Mouse (Mus musculus): ENCODE results near the gene Gdf9.
A peak's percentile ranks its signal among the peaks of the same experiment; 100 is the strongest.
"Not testable (repeated sequence)": the region's sequence is repeated elsewhere in the genome, so short reads cannot be mapped to it uniquely, and the experiment has no call there.

Gene Gdf9

DNA sequence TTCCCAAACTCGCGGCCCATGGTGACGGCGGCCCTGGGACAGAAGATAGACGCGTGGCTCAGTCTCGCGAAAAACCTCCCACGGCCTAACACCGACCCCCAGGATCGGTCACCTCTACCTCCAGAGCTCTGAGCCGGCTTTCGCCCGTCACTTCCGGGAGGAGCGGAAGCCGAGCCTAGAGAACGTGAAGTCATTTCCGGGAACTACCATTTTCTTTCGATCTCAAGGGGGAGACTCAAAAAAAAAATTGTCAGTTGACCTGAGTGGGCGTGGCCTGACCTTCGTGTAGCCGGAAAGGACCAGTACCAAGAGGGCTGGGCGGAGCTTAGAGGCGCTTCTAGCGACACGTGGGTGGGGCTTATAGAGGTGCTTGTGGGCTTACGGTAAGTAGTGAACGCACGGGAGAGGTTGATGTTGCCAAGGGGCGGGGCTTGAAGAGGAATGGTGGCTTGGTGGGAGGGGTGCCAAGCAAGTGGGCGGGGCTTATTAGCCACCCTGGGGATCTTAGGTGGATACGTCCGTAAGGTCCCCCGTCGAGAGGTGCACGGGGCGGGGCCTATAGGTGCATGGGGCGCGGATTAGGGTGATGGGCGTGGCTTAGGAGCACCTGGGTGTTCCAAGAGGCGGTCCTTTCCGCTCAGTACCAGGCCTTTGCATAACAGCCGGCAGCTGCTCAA lies at the start of gene Gdf9, which contains the start of gene Uqcrq:
Gene Gdf9 (plus strand): TSS at position 354 of the 677 bp plus-strand sequence.
Gene Uqcrq (minus strand): TSS at position 162 of the 677 bp plus-strand sequence.
- peak; percentile 99 for DNase-seq (ENCODE audit: low read depth, low spot score)

- DNase-seq (ENCODE audit: low read depth, low spot score) = no peak
Measured at GRCm38 (mm10) chr11:53383758-53384428, 46.9 kb upstream of the Gdf9 start.

- DNase-seq (ENCODE audit: low read depth, low spot score) = no peak
Measured at GRCm38 (mm10) chr11:53393856-53394255, 37.0 kb upstream of the Gdf9 start.

- no peak for DNase-seq (ENCODE audit: low read depth, low spot score)
Measured at GRCm38 (mm10) chr11:53403638-53404037, 27.2 kb upstream of the Gdf9 start.

DNA sequence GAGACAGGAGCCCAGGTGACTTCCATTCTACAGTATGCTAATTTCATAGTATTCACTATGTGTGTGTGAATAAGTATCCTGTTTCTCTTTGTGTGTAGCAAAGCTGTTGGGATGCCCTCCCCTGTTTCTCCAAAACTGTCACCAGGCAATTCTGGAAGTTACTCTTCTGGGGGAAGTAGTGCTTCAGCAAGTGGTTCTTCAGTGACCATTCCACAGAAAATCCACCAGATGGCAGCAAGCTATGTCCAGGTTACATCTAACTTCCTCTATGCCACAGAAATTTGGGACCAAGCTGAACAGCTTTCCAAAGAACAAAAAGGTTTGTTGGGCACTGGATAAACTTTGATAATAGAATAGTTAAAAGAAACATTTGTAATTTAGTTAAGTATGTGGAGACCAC lies 19.1 kb upstream of the Gdf9 start:
- peak; percentile 28 for DNase-seq (ENCODE audit: low read depth, low spot score)

DNA sequence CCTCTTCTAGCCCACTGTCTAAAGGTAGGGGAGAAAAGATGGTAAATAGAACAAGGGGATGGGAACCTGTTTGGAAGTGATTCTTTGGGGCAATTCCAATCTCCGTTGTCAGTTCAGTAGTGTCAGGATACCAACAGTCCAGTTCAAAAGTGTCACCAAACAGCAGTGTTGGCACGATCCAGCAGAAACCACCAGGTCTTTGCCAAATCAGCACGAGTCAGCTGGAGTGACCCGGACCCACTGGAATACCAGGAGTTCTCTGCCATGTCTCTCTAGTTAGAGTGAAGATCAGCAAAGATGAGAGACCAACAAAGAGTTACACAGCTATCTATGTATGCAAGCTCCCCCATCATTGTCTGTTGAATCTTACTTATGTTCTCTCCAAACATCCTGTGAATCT lies 17.0 kb upstream of the Gdf9 start:
- DNase-seq (ENCODE audit: low read depth, low spot score) = no peak

DNA sequence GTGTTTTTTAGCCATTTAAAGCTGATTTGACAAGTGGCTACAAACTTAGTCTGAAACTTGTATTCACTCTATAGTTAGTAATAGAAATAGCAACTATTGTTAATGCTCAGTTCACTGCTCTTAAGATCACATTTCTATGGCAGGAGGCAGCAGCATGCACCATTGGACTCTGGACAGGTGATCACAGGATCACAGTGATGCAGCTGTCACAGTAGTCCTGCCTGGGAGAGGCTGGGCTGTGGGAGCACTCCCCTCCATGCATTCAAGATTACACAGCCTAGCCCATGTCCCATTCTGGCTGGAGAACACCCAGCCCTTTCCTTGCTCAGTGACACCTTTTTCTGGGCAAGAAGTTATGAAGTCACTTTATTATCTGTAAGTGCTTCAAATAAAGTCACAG lies 12.8 kb upstream of the Gdf9 start:
- no peak for DNase-seq (ENCODE audit: low read depth, low spot score)

DNA sequence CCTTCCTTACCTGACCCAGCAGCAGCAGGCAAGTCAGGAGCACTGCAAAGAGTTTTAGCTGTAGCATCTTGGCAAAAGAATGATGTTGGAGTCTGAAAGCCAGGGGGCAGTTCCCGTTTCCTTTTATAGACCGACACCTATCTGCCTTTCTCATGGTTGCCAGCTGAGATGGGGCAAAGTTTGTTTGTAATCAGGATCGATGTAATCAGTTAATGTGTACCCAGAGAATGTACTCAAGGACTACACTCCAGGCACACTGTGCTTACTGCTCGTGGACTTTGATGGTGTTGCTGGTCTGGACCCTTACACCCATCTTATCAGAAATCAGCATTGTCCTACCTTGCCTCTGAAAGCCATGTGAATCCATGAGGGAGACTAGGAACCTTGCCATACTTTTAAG lies 7.8 kb upstream of the Gdf9 start, which contains the start of gene Leap2:
Gene Leap2 (minus strand): TSS at position 135 of the 400 bp plus-strand sequence.
- DNase-seq (ENCODE audit: low read depth, low spot score) = no peak

GRCm38 (mm10) chr11:53424826-53425225 lies 6.0 kb upstream of the Gdf9 start:
- DNase-seq (ENCODE audit: low read depth, low spot score) = no peak

- DNase-seq (ENCODE audit: low read depth, low spot score) = no peak
Measured at GRCm38 (mm10) chr11:53425251-53425650, 5.6 kb upstream of the Gdf9 start.

DNA sequence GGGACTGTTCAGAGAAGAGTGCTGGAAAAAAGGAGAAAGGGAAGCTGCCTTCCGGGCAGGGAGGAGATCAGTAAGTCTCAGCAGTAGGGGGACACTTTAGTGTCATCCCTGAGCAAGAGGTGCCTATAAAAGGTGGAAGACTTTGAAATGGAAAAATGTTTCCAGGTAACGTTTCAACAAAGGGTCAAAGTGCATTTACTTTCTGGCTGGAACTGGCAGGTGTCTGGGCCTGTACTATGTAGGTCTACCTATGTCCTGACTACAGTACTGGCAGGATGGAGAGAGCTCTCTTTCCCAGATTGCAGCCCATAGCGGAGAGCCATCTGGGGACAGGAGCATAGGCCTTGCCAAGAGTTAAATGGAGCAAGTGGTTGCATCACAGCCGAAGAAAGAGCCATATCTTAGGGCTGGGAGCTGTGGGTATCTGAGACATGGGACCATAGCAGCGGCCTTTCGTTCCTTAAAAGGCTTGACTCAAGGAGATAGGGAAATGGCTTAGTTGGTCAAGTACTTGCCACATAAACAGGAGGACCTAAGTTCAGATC lies 5.0 kb upstream of the Gdf9 start:
- DNase-seq (ENCODE audit: low read depth, low spot score) = no peak

DNA sequence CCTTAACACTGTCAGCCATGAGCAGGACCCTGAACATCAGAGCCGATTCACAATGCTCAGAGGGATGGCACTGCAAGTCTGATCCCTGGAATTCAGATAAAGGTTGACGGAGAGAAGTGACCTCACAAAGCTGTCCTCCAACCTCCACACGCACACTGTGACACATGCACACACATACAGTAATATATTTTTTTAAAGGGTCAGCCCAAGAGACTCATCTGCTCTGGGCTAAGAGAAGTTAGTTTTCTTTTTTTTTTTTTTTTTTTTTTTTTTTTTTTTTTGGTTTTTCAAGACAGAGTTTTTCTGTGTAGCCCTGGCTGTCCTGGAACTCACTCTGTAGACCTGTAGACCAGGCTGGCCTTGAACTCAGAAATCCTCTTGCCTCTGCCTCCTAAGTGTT lies 3.9 kb upstream of the Gdf9 start:
- not testable (repeated sequence) for DNase-seq (ENCODE audit: low read depth, low spot score)

DNA sequence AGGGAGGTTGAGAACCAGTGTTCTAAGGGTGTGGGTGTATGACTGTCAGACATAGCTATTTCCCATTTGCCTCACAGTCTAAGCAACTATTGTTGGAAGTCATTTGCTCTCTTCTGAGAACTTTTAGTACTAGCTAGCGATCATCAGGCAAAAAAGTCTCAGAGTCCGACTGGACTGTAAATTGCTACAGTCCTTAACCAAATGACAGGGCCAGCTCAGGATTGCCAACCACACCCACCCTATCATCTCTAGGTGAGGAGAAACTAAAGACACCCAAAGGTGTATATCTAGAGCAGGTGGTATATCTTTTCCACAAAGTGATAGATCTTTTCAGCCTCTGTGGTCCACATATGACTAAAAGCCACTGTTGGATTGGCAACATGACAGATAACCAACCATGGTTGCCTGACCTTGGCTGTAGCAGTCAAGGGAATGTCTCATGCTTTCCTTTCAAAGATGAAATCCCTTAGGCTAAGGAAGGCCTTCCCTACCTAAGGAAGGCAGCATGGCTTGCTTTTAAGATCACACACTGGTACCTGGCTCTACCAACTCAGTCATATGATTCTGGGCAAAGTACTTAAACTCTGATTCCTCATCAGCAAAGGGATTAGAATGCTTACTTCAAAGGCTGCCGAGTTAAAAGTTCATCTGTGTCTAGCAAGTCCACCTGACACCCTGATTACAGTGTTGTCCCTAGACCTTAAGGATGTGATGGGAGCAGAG lies 2.7 kb upstream of the Gdf9 start:
- DNase-seq (ENCODE audit: low read depth, low spot score) = no peak

DNA sequence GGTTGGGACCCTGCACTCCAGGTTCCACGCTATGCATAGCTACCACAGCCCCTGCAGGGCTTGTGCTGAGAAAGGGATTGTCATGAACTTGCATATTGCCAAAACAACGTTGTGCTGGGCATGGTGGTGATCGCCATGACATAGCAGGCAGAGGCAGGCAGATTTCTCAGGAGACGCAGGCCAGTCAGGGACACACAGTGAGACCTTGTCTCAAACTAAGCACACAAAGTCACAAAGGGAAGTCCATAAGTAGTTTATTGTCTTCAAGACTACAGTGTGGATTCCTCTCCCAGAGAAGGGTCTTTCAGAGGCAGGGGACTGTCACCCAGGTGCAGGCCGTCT lies 2.1 kb upstream of the Gdf9 start:
- no peak for DNase-seq (ENCODE audit: low read depth, low spot score)

GRCm38 (mm10) chr11:53429182-53429581 lies 1.6 kb upstream of the Gdf9 start:
- DNase-seq (ENCODE audit: low read depth, low spot score) = no peak

DNA sequence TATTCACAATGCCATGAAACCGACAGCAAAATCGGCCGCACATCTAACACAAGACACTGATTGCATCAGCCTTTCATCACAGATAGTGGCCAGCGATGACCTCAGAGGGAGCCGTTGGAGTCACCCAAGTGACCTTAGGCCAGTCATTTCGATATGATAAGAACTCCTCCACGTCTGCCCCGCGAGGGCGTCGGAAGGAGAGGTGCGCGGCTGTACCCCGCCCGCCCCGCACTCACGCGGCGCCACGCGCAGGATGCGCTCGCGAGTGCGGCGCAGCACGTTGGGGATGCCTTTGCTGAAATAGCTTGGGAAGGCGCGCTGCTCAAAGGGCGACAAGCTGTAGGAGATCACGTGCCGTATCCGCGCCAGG lies 538 bp upstream of the Gdf9 start:
- no peak for DNase-seq (ENCODE audit: low read depth, low spot score)

GRCm38 (mm10) chr11:53431347-53432056 lies 679 bp downstream of the Gdf9 start:
- no peak for DNase-seq (ENCODE audit: low read depth, low spot score)

- no peak for DNase-seq (ENCODE audit: low read depth, low spot score)
Measured at GRCm38 (mm10) chr11:53433057-53433456, 2.2 kb downstream of the Gdf9 start.

DNA sequence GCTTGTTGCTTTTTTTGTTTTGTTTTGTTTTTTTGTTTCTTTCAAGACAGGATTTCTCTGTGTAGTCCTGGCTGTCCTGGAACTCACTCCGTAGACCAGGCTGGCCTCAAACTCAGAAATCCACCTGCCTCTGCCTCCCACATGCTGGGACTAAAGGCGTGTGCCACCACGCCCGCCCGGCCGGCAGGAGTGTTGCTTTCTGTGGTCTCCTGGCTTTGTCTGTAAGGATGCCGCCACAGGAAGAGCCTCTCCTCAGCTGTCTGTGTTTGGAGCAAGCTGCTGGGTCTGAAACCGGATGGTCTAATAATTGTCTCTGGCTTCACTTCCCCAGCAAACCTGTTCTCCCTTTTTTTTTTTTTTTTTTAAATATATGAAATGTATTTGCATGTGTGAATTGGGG lies 4.7 kb downstream of the Gdf9 start:
- DNase-seq (ENCODE audit: low read depth, low spot score) = no peak

DNA sequence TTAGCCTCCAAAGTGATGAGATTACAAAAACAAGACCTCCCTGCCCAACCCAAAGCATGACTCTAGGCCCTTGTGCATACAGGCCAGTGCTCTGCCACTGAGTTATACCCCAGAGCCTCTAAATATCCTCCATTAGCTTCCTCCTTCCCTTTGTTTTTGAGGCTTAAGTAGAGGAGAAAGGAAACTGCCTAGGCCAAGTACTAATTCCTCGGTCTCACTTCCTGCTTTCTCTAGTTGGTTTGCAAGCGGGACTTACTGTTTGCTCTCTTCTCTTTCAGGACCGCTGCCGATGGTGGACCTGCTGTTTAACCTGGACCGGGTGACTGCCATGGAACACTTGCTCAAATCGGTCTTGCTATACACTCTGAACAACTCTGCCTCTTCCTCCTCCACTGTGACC lies 5.5 kb downstream of the Gdf9 start:
- DNase-seq (ENCODE audit: low read depth, low spot score) = no peak

GRCm38 (mm10) chr11:53441921-53442320 lies 11.1 kb downstream of the Gdf9 start:
- DNase-seq (ENCODE audit: low read depth, low spot score) = no peak

DNA sequence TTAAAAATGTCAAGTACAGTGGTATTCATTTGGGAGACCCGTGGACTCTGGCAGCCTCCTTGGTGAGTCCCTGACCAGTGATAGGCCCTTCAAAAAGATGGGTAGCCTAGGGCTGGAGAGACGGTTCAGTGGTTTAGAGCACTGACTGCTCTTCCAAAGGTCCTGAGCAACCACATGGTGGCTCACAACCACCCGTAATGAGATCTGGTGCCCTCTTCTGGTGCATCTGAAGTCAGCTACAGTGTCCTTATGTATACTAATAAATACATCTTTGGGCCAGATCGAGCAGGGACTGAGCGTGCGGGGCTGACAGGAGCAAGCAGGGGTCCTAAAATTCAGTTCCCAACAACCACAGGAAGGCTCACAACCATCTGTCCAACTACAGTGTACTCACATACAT lies 13.0 kb downstream of the Gdf9 start:
- DNase-seq (ENCODE audit: low read depth, low spot score) = no peak
